ENCODE assay signal across 9 mouse cellular contexts in the genomic region with DNA sequence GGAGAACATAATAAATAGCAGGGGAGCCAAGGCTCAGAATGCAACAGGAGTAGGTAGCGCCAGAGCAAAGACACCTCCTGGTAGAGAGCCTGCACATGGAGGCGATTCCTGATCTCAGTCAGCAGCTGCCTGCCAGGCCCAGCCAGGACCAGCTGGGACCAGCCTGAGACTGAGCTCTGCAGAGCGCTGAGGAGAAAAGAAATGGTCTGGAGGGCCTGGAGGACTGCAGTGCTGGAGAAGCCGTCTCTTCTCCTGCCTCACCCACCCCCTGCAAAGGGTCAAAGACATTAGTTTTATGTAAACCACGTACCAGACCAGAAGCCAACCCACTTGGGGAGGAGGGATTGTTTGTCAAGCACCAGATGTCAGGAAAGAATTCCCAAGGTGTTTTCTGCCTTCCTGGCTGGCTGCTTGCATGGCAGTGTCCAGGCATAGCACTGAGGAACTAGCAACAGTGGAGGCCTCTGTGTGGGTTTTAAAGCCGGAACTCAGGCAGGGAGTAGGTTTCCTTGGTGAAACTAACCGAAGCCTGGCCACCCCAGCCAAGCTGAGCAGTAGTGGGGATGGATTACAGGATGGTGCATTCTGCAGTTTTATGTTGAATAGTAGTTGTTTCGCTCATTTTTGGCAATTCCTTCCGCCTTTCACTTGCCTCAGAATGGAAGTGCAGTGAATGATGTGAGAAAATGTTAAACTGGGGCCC.
DNase-seq lines count a peak whose midpoint lies in the region; ATAC-seq lines count a peak whose summit lies in the region.
"Had no signal": no experiment of that assay in that cellular context is flagged by ENCODE, and none has a peak within 500 bp of the region (broad histone marks: within the 10 kb centered on the region; RNA-seq: fewer than 3 reads in every experiment).

No protein-coding gene starts in this region.

- H3K27me3 ChIP-seq in forebrain, embryonic 10.5 days (ENCODE audit: poor library complexity, severe bottlenecking) = peaks cover 25% of the 10 kb centered on the region
- H3K27me3 ChIP-seq in forebrain, embryonic 11.5 days (ENCODE audit: control insufficient read depth, insufficient read depth, low read length) = peaks cover 3% of the 10 kb centered on the region; the same call in 1 of the 2 replicates
- no peaks in the 10 kb centered on the region for H3K27me3 ChIP-seq in intestine, embryonic 15.5 days (replicated peaks)
- H3K27me3 ChIP-seq: liver, embryonic 13.5 days had no signal

- H3K4me1 ChIP-seq in forebrain, embryonic 10.5 days = peaks cover 46% of the 10 kb centered on the region
- peaks cover 2% of the 10 kb centered on the region; the same call in 1 of the 2 replicates for H3K4me1 ChIP-seq in forebrain, embryonic 11.5 days (replicated peaks; ENCODE audit: control insufficient read depth, insufficient read depth, low read length)
- H3K4me1 ChIP-seq in intestine, embryonic 15.5 days (replicated peaks) = peaks cover 36% of the 10 kb centered on the region
- H3K4me1 ChIP-seq: liver, embryonic 13.5 days had no signal

- peak overlapping the region; percentile 57 for H3K27ac ChIP-seq in forebrain, embryonic 10.5 days
- no peak overlapping the region for H3K27ac ChIP-seq in forebrain, embryonic 11.5 days (ENCODE audit: low read depth, low read length)
- peak overlapping the region; percentile 59 for H3K27ac ChIP-seq in intestine, embryonic 15.5 days
- H3K27ac ChIP-seq: liver, embryonic 13.5 days had no signal

- no peaks in the 10 kb centered on the region for H3K9me3 ChIP-seq in forebrain, embryonic 10.5 days
- H3K9me3 ChIP-seq in forebrain, embryonic 11.5 days (ENCODE audit: control insufficient read depth, low read length) = no peaks in the 10 kb centered on the region
- no peaks in the 10 kb centered on the region for H3K9me3 ChIP-seq in intestine, embryonic 15.5 days
- H3K9me3 ChIP-seq: liver, embryonic 13.5 days had no signal

- no peak for ATAC-seq in forebrain, embryonic 11.5 days (replicated peaks; ENCODE audit: low FRiP score)
- ATAC-seq in intestine, embryonic 15.5 days = peak; percentile 68

- H3K4me3 ChIP-seq in forebrain, embryonic 10.5 days = no peak overlapping the region
- no peak overlapping the region for H3K4me3 ChIP-seq in forebrain, embryonic 11.5 days (ENCODE audit: low read depth, low read length)
- H3K4me3 ChIP-seq in intestine, embryonic 15.5 days (replicated peaks) = no peak overlapping the region
- H3K4me3 ChIP-seq: liver, embryonic 13.5 days had no signal

- H3K36me3 ChIP-seq in forebrain, embryonic 10.5 days (replicated peaks) = peaks cover 52% of the 10 kb centered on the region
- no peaks in the 10 kb centered on the region; the same call in 1 of the 2 replicates for H3K36me3 ChIP-seq in forebrain, embryonic 11.5 days (ENCODE audit: control insufficient read depth, insufficient read depth, low read length)
- H3K36me3 ChIP-seq in intestine, embryonic 15.5 days = no peaks in the 10 kb centered on the region

- H3K9ac ChIP-seq in forebrain, embryonic 11.5 days (ENCODE audit: low read length) = no peak overlapping the region
- no peak overlapping the region for H3K9ac ChIP-seq in intestine, embryonic 15.5 days
- H3K9ac ChIP-seq: liver, embryonic 13.5 days had no signal

- no peak overlapping the region for H3K4me2 ChIP-seq in forebrain, embryonic 11.5 days (ENCODE audit: low read depth, low read length, severe bottlenecking)
- no peak overlapping the region for H3K4me2 ChIP-seq in intestine, embryonic 15.5 days (replicated peaks)
- H3K4me2 ChIP-seq: liver, embryonic 13.5 days had no signal

- WGBS in forebrain, embryonic 10.5 days = 73% methylated on average over 9 of the region's 9 CpGs
- 72% methylated on average over 9 of the region's 9 CpGs for WGBS in forebrain, embryonic 11.5 days
- WGBS in intestine, embryonic 15.5 days = 35% methylated on average over 9 of the region's 9 CpGs

- no peak for DNase-seq in forebrain, embryonic 10.5 days (ENCODE audit: extremely low spot score, low spot score)
- DNase-seq in forebrain, embryonic 11.5 days (ENCODE audit: low spot score) = no peak
- DNase-seq in embryo, embryonic 11 days = peak; percentile 75
- DNase-seq in lung, postnatal 14 days = peak; percentile 47
- DNase-seq in urinary bladder, adult 2 months (ENCODE audit: low spot score) = no peak
- DNase-seq in Muller cell, postnatal 12 days (ENCODE audit: inconsistent ontology term) = no peak
- DNase-seq in right cerebral cortex, postnatal 4 days = no peak
- DNase-seq: liver, embryonic 13.5 days had no signal

Comparison
In these comparisons a context has a peak if more than half of its experiments do, and no peak if none do; other contexts are left out.
1. DNase-seq: peak in embryo, embryonic 11 days (single experiment) and lung, postnatal 14 days (single experiment); none in forebrain, embryonic 10.5 days (single experiment), forebrain, embryonic 11.5 days (single experiment), urinary bladder, adult 2 months (single experiment), Muller cell, postnatal 12 days (single experiment) and right cerebral cortex, postnatal 4 days (single experiment).